Mouse (Mus musculus): ENCODE results near the gene Cblb. TPM values are rescaled to one million over a fixed set of nuclear protein-coding genes. Genes with fewer than 3 reads are reported as not detected.

Cblb gene
- polyA plus RNA-seq, 1 experiment from 2014 or later, result 12.1 TPM

- peaks cover 8% of the 10 kb centered on the region; the same call in 1 of the 2 replicates for H3K4me1 ChIP-seq (replicated peaks; ENCODE audit: control insufficient read depth, insufficient read depth, low read length)
- H3K9ac ChIP-seq (ENCODE audit: low read length), result no peak overlapping the region
- DNase-seq (ENCODE audit: low spot score) (no peak), ATAC-seq (replicated peaks; ENCODE audit: low FRiP score, low TSS enrichment, low read depth) (no peak)
- H3K4me2 ChIP-seq (ENCODE audit: low read length), result no peak overlapping the region
- 81% methylated on average over 11 of the region's 11 CpGs for WGBS
- H3K36me3 ChIP-seq (ENCODE audit: control insufficient read depth, insufficient read depth, low read length), result no peaks in the 10 kb centered on the region
- H3K9me3 ChIP-seq (ENCODE audit: control insufficient read depth, low read length), result no peaks in the 10 kb centered on the region
- H3K4me3 ChIP-seq (ENCODE audit: low read depth, low read length), result no peak overlapping the region
- H3K27me3 ChIP-seq (replicated peaks; ENCODE audit: control insufficient read depth, insufficient read depth, low read length), result no peaks in the 10 kb centered on the region
- no peak overlapping the region for H3K27ac ChIP-seq (ENCODE audit: low read depth)
Observed at GRCm38 (mm10) chr16:52080619-52081395, 49.8 kb downstream of the Cblb start.

- no peaks in the 10 kb centered on the region for H3K9me3 ChIP-seq (ENCODE audit: control insufficient read depth, low read length)
- H3K9ac ChIP-seq (ENCODE audit: low read length), result no peak overlapping the region
- DNase-seq (ENCODE audit: low spot score) (no peak), ATAC-seq (replicated peaks; ENCODE audit: low FRiP score, low TSS enrichment, low read depth) (no peak)
- peaks cover 8% of the 10 kb centered on the region; the same call in 1 of the 2 replicates for H3K4me1 ChIP-seq (replicated peaks; ENCODE audit: control insufficient read depth, insufficient read depth, low read length)
- no peak overlapping the region for H3K4me3 ChIP-seq (ENCODE audit: low read depth, low read length)
- 54% methylated on average over 3 of the region's 3 CpGs for WGBS
- H3K36me3 ChIP-seq (ENCODE audit: control insufficient read depth, insufficient read depth, low read length), result no peaks in the 10 kb centered on the region
- H3K4me2 ChIP-seq (ENCODE audit: low read length), result no peak overlapping the region
- H3K27me3 ChIP-seq (replicated peaks; ENCODE audit: control insufficient read depth, insufficient read depth, low read length), result no peaks in the 10 kb centered on the region
- no peak overlapping the region for H3K27ac ChIP-seq (ENCODE audit: low read depth)
Observed at GRCm38 (mm10) chr16:52081756-52082155, 50.7 kb downstream of the Cblb start.

GRCm38 (mm10) chr16:52086793-52087450, 55.9 kb downstream of the Cblb start:
- no peak for DNase-seq (ENCODE audit: low spot score)
- ATAC-seq (replicated peaks; ENCODE audit: low FRiP score, low TSS enrichment, low read depth), result no peak
- WGBS, result 88% methylated on average over 9 of the region's 9 CpGs

GRCm38 (mm10) chr16:52089354-52089753, 58.3 kb downstream of the Cblb start:
- DNase-seq (ENCODE audit: low spot score) (no peak), ATAC-seq (replicated peaks; ENCODE audit: low FRiP score, low TSS enrichment, low read depth) (no peak)
- 87% methylated on average over 4 of the region's 4 CpGs for WGBS
- no peaks in the 10 kb centered on the region for H3K27me3 ChIP-seq (replicated peaks; ENCODE audit: control insufficient read depth, insufficient read depth, low read length)
- no peak overlapping the region for H3K4me2 ChIP-seq (ENCODE audit: low read length)
- no peaks in the 10 kb centered on the region for H3K36me3 ChIP-seq (ENCODE audit: control insufficient read depth, insufficient read depth, low read length)
- H3K27ac ChIP-seq (ENCODE audit: low read depth), result no peak overlapping the region
- no peak overlapping the region for H3K4me3 ChIP-seq (ENCODE audit: low read depth, low read length)
- no peaks in the 10 kb centered on the region for H3K9me3 ChIP-seq (ENCODE audit: control insufficient read depth, low read length)
- H3K4me1 ChIP-seq (replicated peaks; ENCODE audit: control insufficient read depth, insufficient read depth, low read length), result peaks cover 5% of the 10 kb centered on the region; the same call in 1 of the 2 replicates
- no peak overlapping the region for H3K9ac ChIP-seq (ENCODE audit: low read length)

More at GRCm38 (mm10) chr16:52086793-52087450, 55.9 kb downstream of the Cblb start:
- no peaks in the 10 kb centered on the region for H3K36me3 ChIP-seq (ENCODE audit: control insufficient read depth, insufficient read depth, low read length)
- no peaks in the 10 kb centered on the region for H3K27me3 ChIP-seq (replicated peaks; ENCODE audit: control insufficient read depth, insufficient read depth, low read length)
- H3K9ac ChIP-seq (ENCODE audit: low read length), result no peak overlapping the region
- H3K27ac ChIP-seq (ENCODE audit: low read depth), result no peak overlapping the region
- no peaks in the 10 kb centered on the region for H3K9me3 ChIP-seq (ENCODE audit: control insufficient read depth, low read length)
- no peaks in the 10 kb centered on the region for H3K4me1 ChIP-seq (replicated peaks; ENCODE audit: control insufficient read depth, insufficient read depth, low read length)
- H3K4me3 ChIP-seq (ENCODE audit: low read depth, low read length), result no peak overlapping the region
- H3K4me2 ChIP-seq (ENCODE audit: low read length), result no peak overlapping the region

- no peak for DNase-seq (ENCODE audit: low spot score)
- no peak for ATAC-seq (replicated peaks; ENCODE audit: low FRiP score, low TSS enrichment, low read depth)
- no peak overlapping the region for H3K4me3 ChIP-seq (ENCODE audit: low read depth, low read length)
- no peaks in the 10 kb centered on the region for H3K9me3 ChIP-seq (ENCODE audit: control insufficient read depth, low read length)
- H3K4me1 ChIP-seq (replicated peaks; ENCODE audit: control insufficient read depth, insufficient read depth, low read length), result peaks cover 5% of the 10 kb centered on the region; the same call in 1 of the 2 replicates
- no peak overlapping the region for H3K4me2 ChIP-seq (ENCODE audit: low read length)
- 20% methylated on average over 6 of the region's 6 CpGs for WGBS
- no peaks in the 10 kb centered on the region for H3K27me3 ChIP-seq (replicated peaks; ENCODE audit: control insufficient read depth, insufficient read depth, low read length)
- no peak overlapping the region for H3K27ac ChIP-seq (ENCODE audit: low read depth)
- no peak overlapping the region for H3K9ac ChIP-seq (ENCODE audit: low read length)
- H3K36me3 ChIP-seq (ENCODE audit: control insufficient read depth, insufficient read depth, low read length), result no peaks in the 10 kb centered on the region
Observed at GRCm38 (mm10) chr16:52090899-52091298, 59.9 kb downstream of the Cblb start.

- no peaks in the 10 kb centered on the region for H3K36me3 ChIP-seq (ENCODE audit: control insufficient read depth, insufficient read depth, low read length)
- no peak overlapping the region for H3K4me2 ChIP-seq (ENCODE audit: low read length)
- H3K9ac ChIP-seq (ENCODE audit: low read length), result no peak overlapping the region
- no peaks in the 10 kb centered on the region for H3K9me3 ChIP-seq (ENCODE audit: control insufficient read depth, low read length)
- no peak for DNase-seq (ENCODE audit: low spot score)
- no peak for ATAC-seq (replicated peaks; ENCODE audit: low FRiP score, low TSS enrichment, low read depth)
- 50% methylated on average over 9 of the region's 9 CpGs for WGBS
- H3K27ac ChIP-seq (ENCODE audit: low read depth), result no peak overlapping the region
- no peak overlapping the region for H3K4me3 ChIP-seq (ENCODE audit: low read depth, low read length)
- H3K4me1 ChIP-seq (replicated peaks; ENCODE audit: control insufficient read depth, insufficient read depth, low read length), result peaks cover 5% of the 10 kb centered on the region; the same call in 1 of the 2 replicates
- no peaks in the 10 kb centered on the region for H3K27me3 ChIP-seq (replicated peaks; ENCODE audit: control insufficient read depth, insufficient read depth, low read length)
Observed at GRCm38 (mm10) chr16:52093325-52094253, 62.6 kb downstream of the Cblb start.

- Histone ChIP-seq H3K9me3 (ENCODE audit: control insufficient read depth, low read length) (no peaks in the 10 kb centered on the region), H3K9ac (ENCODE audit: low read length) (no peak overlapping the region), H3K4me3 (ENCODE audit: low read depth, low read length) (no peak overlapping the region), H3K27me3 (replicated peaks; ENCODE audit: control insufficient read depth, insufficient read depth, low read length) (no peaks in the 10 kb centered on the region), H3K4me2 (ENCODE audit: low read length) (no peak overlapping the region), H3K4me1 (replicated peaks; ENCODE audit: control insufficient read depth, insufficient read depth, low read length) (peaks cover 5% of the 10 kb centered on the region; the same call in 1 of the 2 replicates), H3K27ac (ENCODE audit: low read depth) (no peak overlapping the region), H3K36me3 (ENCODE audit: control insufficient read depth, insufficient read depth, low read length) (no peaks in the 10 kb centered on the region)
- ATAC-seq (replicated peaks; ENCODE audit: low FRiP score, low TSS enrichment, low read depth) (no peak), DNase-seq (ENCODE audit: low spot score) (no peak)
- WGBS, result 89% methylated on average over 10 of the region's 10 CpGs
Observed at GRCm38 (mm10) chr16:52094735-52095459, 63.9 kb downstream of the Cblb start.

GRCm38 (mm10) chr16:52095643-52096042, 64.6 kb downstream of the Cblb start:
- Histone ChIP-seq H3K4me3 (ENCODE audit: low read depth, low read length) (no peak overlapping the region), H3K27ac (ENCODE audit: low read depth) (no peak overlapping the region), H3K4me2 (ENCODE audit: low read length) (no peak overlapping the region), H3K4me1 (replicated peaks; ENCODE audit: control insufficient read depth, insufficient read depth, low read length) (peaks cover 5% of the 10 kb centered on the region; the same call in 1 of the 2 replicates), H3K9ac (ENCODE audit: low read length) (no peak overlapping the region), H3K36me3 (ENCODE audit: control insufficient read depth, insufficient read depth, low read length) (no peaks in the 10 kb centered on the region), H3K9me3 (ENCODE audit: control insufficient read depth, low read length) (no peaks in the 10 kb centered on the region), H3K27me3 (replicated peaks; ENCODE audit: control insufficient read depth, insufficient read depth, low read length) (no peaks in the 10 kb centered on the region)
- DNase-seq (ENCODE audit: low spot score) (no peak), ATAC-seq (replicated peaks; ENCODE audit: low FRiP score, low TSS enrichment, low read depth) (no peak)
- 69% methylated on average over 3 of the region's 3 CpGs for WGBS

Measured in intestine, embryonic 14.5 days (tissue).